Mouse (Mus musculus) C2C12 (cell line): ENCODE measurements at regions not wholly inside any gene's neighbourhood (a gene's known extent, or its start where the extent isn't known, plus 50 kb on each side); places are given as distances from the start of the nearest gene placed in this dataset.

Source experiments
- H3K27me3 ChIP-seq: one replicate; pipeline ENCODE4 v1.6.1; 2011; ENCODE audit not compliant: control insufficient read depth, insufficient read depth, insufficient read length
- H3K36me3 ChIP-seq: one replicate; pipeline ENCODE4 v1.6.1; 2011; ENCODE audit not compliant: control insufficient read depth, insufficient read depth
- H3K4me3 ChIP-seq: one replicate; pipeline ENCODE4 v1.5.1; 2011; ENCODE audit warnings: mild to moderate bottlenecking, control low read depth; ENCODE audit not compliant: poor library complexity, insufficient read depth, severe bottlenecking
- H3K79me2 ChIP-seq: one replicate; pipeline ENCODE4 v1.6.1; 2011; ENCODE audit not compliant: control insufficient read depth, insufficient read depth
- H3K79me3 ChIP-seq: one replicate; pipeline ENCODE4 v1.6.1; 2011; ENCODE audit warnings: low read depth, control low read depth
- H3ac ChIP-seq: one replicate; pipeline ENCODE3; 2011; ENCODE audit warnings: low read depth; ENCODE audit not compliant: control insufficient read depth, insufficient read length
- CEBPB ChIP-seq: IDR thresholded peaks from one replicate; pipeline ENCODE4 v1.6.1; 2011; ENCODE audit warnings: low read depth, mild to moderate bottlenecking, control low read depth, moderate library complexity
- CTCF ChIP-seq: IDR thresholded peaks from one replicate; pipeline ENCODE4 v1.5.1; 2011; ENCODE audit not compliant: control insufficient read depth, insufficient read depth, insufficient read length
- FOSL1 ChIP-seq: IDR thresholded peaks from one replicate; pipeline ENCODE4 v1.8.0; 2011; ENCODE audit warnings: mild to moderate bottlenecking, low read length; ENCODE audit not compliant: poor library complexity, insufficient read depth, severe bottlenecking
- MAX ChIP-seq: IDR thresholded peaks from one replicate; pipeline ENCODE4 v1.6.1; 2011; ENCODE audit warnings: mild to moderate bottlenecking, control low read depth
- MYOD1 ChIP-seq: IDR thresholded peaks from one replicate; pipeline ENCODE4 v1.6.1; 2011; ENCODE audit warnings: low read depth; ENCODE audit not compliant: control insufficient read depth, insufficient read length
- MYOG ChIP-seq: IDR thresholded peaks from one replicate; pipeline ENCODE4 v1.6.1; 2011; ENCODE audit not compliant: control insufficient read depth, insufficient read length; ENCODE audit errors: extremely low read depth
- USF1 ChIP-seq: IDR thresholded peaks from one replicate; pipeline ENCODE4 v1.6.1; 2011; ENCODE audit warnings: low read depth, mild to moderate bottlenecking, control low read depth, moderate library complexity

DNA sequence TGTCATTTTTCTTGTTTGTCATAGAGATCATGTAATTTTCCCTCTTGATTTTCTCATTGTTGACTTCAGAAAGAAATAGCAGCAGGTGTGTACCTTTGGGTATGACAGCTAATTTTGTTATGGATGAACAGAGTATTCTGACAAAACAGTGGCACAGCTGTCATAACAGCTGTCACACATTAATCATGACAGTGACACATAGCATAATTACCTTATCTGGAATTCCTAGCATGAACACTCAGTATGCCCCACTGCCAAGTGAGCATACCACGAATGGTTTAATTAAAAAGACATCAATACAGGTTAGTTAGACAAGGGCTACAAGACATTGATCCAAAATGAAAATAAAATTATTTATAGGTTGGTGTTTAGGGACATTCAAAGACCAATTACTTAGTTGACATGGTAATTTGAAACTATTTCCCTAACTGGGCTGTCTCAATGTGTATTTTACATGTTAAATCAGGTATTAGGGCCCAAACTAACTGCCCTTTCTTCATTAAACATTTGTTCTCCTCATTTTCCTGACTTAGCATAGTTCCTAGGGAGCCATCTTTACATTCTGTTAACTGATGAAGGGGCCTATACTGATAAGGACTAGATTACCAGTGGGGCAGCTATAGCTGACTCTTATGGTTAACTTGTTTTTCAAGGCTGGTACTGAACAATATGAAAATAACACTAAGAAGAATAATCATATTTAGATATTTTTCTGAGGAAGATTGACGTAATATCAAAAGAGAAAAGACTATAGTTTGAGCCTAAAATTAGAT, 52.2 kb downstream of the Aldoart1 start:
- no peaks in the 10 kb centered on the region for H3K36me3 ChIP-seq
- H3K79me2 ChIP-seq, result no peaks in the 10 kb centered on the region
- H3ac ChIP-seq, result no peak overlapping the region
- no peaks in the 10 kb centered on the region for H3K27me3 ChIP-seq
- no peaks in the 10 kb centered on the region for H3K79me3 ChIP-seq
- H3K4me3 ChIP-seq, result no peak overlapping the region
- TF ChIP-seq USF1 (no peak), MYOD1 (peak; percentile 99)

DNA sequence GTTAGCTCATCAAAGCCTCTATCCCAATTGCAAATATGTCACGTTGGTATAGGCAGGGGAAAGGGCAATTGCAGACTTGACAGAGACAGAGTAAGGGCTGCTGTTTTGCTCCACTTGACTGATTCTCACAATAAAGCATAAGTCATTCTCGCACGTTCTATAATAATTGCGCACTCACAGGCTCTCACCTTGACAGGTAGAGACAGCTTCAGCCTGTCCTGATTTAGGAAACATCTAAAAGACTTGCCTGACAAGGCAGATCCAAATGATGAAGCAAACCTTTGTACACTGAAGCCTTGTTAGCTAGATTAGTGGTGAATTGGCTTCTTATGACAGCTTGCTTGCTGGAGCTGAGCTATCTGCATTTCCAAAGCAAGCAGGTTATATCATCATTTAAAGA, 52.9 kb downstream of the Aldoart1 start:
- TF ChIP-seq MYOG (no peak), MAX (no peak), FOSL1 (no peak), CTCF (no peak), USF1 (no peak), CEBPB (no peak), MYOD1 (no peak)
- no peak overlapping the region for H3K4me3 ChIP-seq

DNA sequence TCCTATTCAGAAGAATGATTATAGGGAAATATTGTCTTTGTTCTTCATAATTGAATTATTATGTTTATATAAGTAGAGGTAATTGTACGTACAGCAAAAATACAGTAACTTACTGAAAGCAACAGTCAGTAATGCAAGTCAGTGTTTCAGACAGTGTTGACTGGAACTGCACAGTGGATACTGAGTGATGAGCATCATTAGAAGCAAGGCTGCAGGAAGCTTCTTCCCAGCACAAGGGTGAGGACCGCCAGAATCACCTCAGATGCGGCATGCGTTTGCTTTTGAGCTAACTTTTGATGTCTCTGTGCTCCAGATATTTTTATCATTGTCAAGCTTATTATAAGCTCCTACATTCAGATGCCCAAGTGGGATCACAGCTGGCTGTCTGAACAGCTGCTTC, 63.6 kb downstream of the Aldoart1 start:
- no peaks in the 10 kb centered on the region for H3K79me3 ChIP-seq
- no peak overlapping the region for H3ac ChIP-seq
- no peak overlapping the region for H3K4me3 ChIP-seq
- no peaks in the 10 kb centered on the region for H3K36me3 ChIP-seq
- no peaks in the 10 kb centered on the region for H3K27me3 ChIP-seq
- no peaks in the 10 kb centered on the region for H3K79me2 ChIP-seq
- no peak for TF ChIP-seq MYOG
- TF ChIP-seq MYOD1, result no peak

More for the DNA sequence above, 52.9 kb downstream of the Aldoart1 start:
- Histone ChIP-seq H3K79me2 (no peaks in the 10 kb centered on the region), H3K27me3 (no peaks in the 10 kb centered on the region), H3ac (no peak overlapping the region), H3K36me3 (no peaks in the 10 kb centered on the region), H3K79me3 (no peaks in the 10 kb centered on the region)

DNA sequence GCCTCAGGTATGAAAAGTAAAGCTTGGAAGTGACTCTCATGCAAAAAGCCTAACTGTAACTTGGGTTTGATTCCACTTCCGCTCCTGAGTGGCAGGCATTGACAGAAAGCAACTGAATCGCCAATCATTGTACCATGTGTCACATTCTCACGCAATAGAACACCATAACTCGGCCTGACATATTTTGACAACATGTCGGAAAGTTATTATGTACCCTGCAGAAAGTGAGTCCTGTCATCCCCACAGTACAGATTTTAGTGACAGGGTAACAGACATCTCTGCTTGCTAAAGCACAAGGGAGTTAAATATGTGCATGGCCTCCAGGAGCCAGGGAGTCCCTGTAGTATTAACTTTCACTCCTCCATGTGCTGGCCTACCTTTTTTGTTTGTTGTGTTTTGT, 85.5 kb downstream of the Aldoart1 start:
- Histone ChIP-seq H3K4me3 (no peak overlapping the region), H3ac (no peak overlapping the region), H3K36me3 (no peaks in the 10 kb centered on the region), H3K79me3 (no peaks in the 10 kb centered on the region), H3K79me2 (no peaks in the 10 kb centered on the region), H3K27me3 (no peaks in the 10 kb centered on the region)
- TF ChIP-seq MYOG, result no peak
- no peak for TF ChIP-seq CEBPB
- TF ChIP-seq CTCF, result no peak
- no peak for TF ChIP-seq USF1
- no peak for TF ChIP-seq MYOD1
- no peak for TF ChIP-seq FOSL1
- no peak for TF ChIP-seq MAX

DNA sequence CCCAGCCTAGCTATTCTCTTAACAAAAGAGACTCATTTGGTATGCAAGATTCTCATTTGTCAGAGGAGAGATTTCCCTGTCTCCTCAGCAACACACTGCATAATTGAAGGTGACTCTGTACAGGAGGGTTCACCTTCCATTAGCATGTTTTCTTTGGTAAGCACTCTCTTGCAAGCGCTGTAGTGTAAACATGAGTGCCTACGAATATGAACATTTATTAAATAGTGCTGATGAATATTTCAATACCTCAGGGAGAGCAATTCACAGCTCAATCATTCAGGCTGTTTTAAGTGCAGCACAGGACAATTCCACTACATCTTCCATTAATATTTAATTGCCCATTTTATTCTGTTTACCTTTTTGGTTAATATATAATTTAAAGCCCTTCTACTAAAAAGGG, 86.0 kb downstream of the Aldoart1 start:
- no peak overlapping the region for H3ac ChIP-seq
- no peak for TF ChIP-seq FOSL1
- no peak for TF ChIP-seq MAX
- no peak for TF ChIP-seq CEBPB
- no peak for TF ChIP-seq MYOD1
- no peak for TF ChIP-seq CTCF
- no peak for TF ChIP-seq MYOG
- TF ChIP-seq USF1, result no peak
- no peaks in the 10 kb centered on the region for H3K27me3 ChIP-seq
- H3K36me3 ChIP-seq, result no peaks in the 10 kb centered on the region
- no peaks in the 10 kb centered on the region for H3K79me3 ChIP-seq
- no peak overlapping the region for H3K4me3 ChIP-seq
- no peaks in the 10 kb centered on the region for H3K79me2 ChIP-seq
